Mouse (Mus musculus) hindbrain, embryonic 16.5 days (tissue): Measurements from ENCODE around the gene Olfr796. TPM values are rescaled to one million over a fixed set of nuclear protein-coding genes. Genes with fewer than 3 reads are reported as not detected.

Source experiments
- ATAC-seq: fragments of 200-750 bp; cut with Nextera tagmentation; 2 replicates; pipeline ENCODE4 v1.8.0; 2017; ENCODE audit warnings: moderate TSS enrichment, moderate library complexity
- H3K27ac ChIP-seq: fragments of 300-500 bp; sonication (generic); 2 replicates; pipeline ENCODE4 v1.5.1; 2014; ENCODE audit warnings: low read depth, mild to moderate bottlenecking, control low read depth, low read length, moderate library complexity
- H3K27me3 ChIP-seq: fragments of 300-500 bp; sonication (generic); replicated peaks from 2 replicates; pipeline ENCODE4 v1.6.1; 2014; ENCODE audit warnings: low read length; ENCODE audit not compliant: control insufficient read depth, insufficient read depth
- H3K36me3 ChIP-seq: fragments of 300-500 bp; sonication (generic); 2 replicates; pipeline ENCODE4 v1.6.1; 2014; ENCODE audit warnings: mild to moderate bottlenecking, low read length, moderate library complexity, mixed read lengths; ENCODE audit not compliant: control insufficient read depth, insufficient read depth
- H3K4me1 ChIP-seq: fragments of 300-500 bp; sonication (generic); 2 replicates; pipeline ENCODE4 v1.6.1; 2014; ENCODE audit warnings: low read depth, low read length; ENCODE audit not compliant: control insufficient read depth, insufficient read depth
- H3K4me2 ChIP-seq: fragments of 300-500 bp; sonication (generic); 2 replicates; pipeline ENCODE4 v1.6.1; 2014; ENCODE audit warnings: mild to moderate bottlenecking, low read length, control low read depth, moderate library complexity
- H3K4me3 ChIP-seq: fragments of 300-500 bp; sonication (generic); 2 replicates; pipeline ENCODE4 v1.5.1; 2014; ENCODE audit warnings: mild to moderate bottlenecking, low read length, control low read depth, moderate library complexity
- H3K9ac ChIP-seq: fragments of 300-500 bp; sonication (generic); 2 replicates; pipeline ENCODE4 v1.6.1; 2014; ENCODE audit warnings: low read depth, mild to moderate bottlenecking, control low read depth, low read length, moderate library complexity
- H3K9me3 ChIP-seq: fragments of 300-500 bp; sonication (generic); 2 replicates; pipeline ENCODE4 v1.6.1; 2014; ENCODE audit warnings: mild to moderate bottlenecking, low read length, moderate library complexity; ENCODE audit not compliant: control insufficient read depth
- WGBS: fragments of 180-500 bp; shearing (Covaris S2); extraction: QIAGEN DNeasy Blood & Tissue Kit; methylation state at CpG from one replicate; pipeline ENCODE4 v1.1.7; 2014; 5-methylcytosine and 5-hydroxymethylcytosine counted together
- polyA plus RNA-seq: library from polyadenylated mRNA; unstranded; fragments of >200 nt; fragmentation: Nextera tagmentation; extraction: Ambion mirVana; gene quantifications from 2 replicates; pipeline ENCODE4 v1.2.1, GENCODE M21; 2015

The Olfr796 gene
- polyA plus RNA-seq = not detected in 2 replicates

DNA sequence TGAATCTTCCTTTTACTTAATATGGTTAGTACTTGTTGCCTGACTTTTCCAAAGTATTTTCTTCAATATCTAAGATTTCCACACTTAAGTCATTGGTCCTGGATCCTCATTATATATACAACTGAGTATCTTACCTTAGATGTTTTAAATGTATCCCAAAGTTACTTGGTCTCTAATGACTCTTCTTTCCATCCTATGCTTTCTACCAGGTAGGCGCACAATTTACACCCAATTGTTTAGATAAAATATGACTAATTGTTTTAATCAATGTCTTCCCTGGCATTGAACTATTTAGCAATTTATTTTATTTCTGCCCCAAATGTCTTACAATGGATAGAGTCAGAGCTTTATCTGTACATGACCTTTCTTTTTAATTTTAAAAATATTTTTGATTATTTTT, at the start of gene Olfr796:
Gene Olfr796, minus strand, starts transcription at position 101 of the 400 bp plus-strand sequence.
- ATAC-seq = no peak
- H3K9me3 ChIP-seq = no peaks in the 10 kb centered on the region

DNA sequence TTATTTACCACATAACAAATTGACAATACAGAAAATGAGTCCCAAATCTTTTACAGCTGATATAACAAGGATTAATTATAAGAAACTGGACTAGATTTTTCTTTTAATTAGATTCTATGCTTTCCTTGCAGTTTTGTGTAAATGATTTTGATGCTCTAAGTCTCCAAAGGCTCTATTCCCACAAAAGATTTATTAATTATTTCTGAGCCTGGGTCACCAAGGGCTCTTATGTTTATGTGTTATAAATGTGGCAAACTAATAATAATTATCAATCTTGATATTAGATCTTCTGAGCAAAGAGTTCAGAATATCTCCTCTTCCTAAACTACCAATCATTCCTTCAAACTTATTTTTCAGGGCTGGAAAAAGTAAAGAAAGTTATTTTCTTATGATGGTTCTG, 45.0 kb upstream of the Olfr796 start, which contains the start of gene Olfr800:
Gene Olfr800, plus strand, starts transcription at position 301 of the 400 bp plus-strand sequence.
- no peaks in the 10 kb centered on the region for H3K27me3 ChIP-seq
- H3K9me3 ChIP-seq = no peaks in the 10 kb centered on the region
- no peak within 1 kb of the TSS for H3K27ac ChIP-seq
- no peak within 1 kb of the TSS for H3K9ac ChIP-seq
- ATAC-seq = no peak
- H3K36me3 ChIP-seq = no peaks in the 10 kb centered on the region
- no peaks in the 10 kb centered on the region for H3K4me1 ChIP-seq
- H3K4me3 ChIP-seq = no peak within 1 kb of the TSS
- no peak within 1 kb of the TSS for H3K4me2 ChIP-seq

More for the DNA sequence above, at the start of gene Olfr796:
- Histone ChIP-seq H3K27me3 (no peaks in the 10 kb centered on the region), H3K4me3 (no peak within 1 kb of the TSS), H3K27ac (no peak within 1 kb of the TSS), H3K4me2 (no peak within 1 kb of the TSS), H3K36me3 (no peaks in the 10 kb centered on the region), H3K9ac (no peak within 1 kb of the TSS), H3K4me1 (no peaks in the 10 kb centered on the region)
- 98% methylated on average over 1 of the region's 1 CpGs for WGBS

DNA sequence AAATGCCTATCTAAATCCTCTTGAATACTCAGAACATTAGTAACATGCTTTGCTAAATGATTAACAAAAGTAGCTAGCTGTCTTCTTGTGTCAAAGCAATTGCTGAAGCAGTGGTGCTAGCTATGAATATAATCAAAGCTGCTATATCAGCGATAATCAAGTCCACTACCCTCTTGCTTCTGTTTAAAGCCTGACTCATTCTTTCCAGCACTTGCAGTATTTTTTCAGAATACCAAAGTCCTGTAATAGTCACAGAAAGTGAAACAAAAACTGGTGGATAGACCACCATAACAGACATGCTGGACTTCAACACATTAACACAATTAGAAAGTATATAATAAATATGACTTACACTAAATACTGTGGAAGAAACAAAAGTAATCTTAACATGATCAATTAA, 39.4 kb upstream of the Olfr796 start:
- H3K27me3 ChIP-seq = no peaks in the 10 kb centered on the region
- no peak overlapping the region for H3K27ac ChIP-seq
- no peak overlapping the region for H3K4me3 ChIP-seq
- H3K4me2 ChIP-seq = no peak overlapping the region
- WGBS = 94% methylated on average over 1 of the region's 1 CpGs
- H3K4me1 ChIP-seq = no peaks in the 10 kb centered on the region
- no peaks in the 10 kb centered on the region for H3K9me3 ChIP-seq
- no peak for ATAC-seq
- H3K36me3 ChIP-seq = no peaks in the 10 kb centered on the region
- no peak overlapping the region for H3K9ac ChIP-seq

DNA sequence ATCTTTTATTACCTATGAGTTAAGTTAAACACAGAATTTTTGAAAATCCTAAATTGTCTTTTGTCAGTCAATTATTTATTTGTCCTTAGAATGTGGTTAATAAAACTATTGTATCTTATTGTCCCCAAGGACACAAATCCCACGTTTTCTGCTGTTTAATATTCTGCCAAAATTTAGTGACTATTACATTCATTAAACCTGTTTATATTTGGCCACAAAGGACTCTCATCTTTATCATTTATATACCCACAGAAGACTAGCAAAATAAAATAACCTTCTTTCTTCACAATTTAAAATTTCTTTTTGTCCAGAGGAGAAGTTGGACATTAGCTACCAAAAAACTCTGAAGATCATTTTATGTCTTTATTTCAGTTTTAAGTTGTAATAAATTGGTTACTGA, 24.8 kb upstream of the Olfr796 start, which contains the start of gene Olfr799:
Gene Olfr799, plus strand, starts transcription at position 301 of the 400 bp plus-strand sequence.
- no peak for ATAC-seq
- H3K4me2 ChIP-seq = no peak within 1 kb of the TSS
- WGBS = 30% methylated on average over 1 of the region's 1 CpGs

DNA sequence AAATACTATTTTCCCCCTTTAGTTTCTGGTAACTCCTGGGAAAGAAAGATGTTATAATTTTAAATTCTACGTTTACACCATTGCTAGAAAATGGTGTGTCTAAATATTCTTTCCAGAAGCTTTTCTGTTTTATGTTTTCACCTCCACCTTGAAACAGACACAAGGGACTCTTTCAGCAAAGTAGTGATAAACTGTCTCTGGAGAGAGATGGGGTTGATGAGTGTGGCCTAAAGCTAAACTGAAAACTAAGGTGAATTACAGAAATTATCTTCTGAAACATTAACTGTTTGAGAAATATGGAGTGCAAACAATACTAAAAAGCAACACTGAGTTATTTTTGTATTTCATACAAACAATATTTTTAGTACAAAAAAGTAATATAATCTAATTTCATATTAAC, 15.5 kb upstream of the Olfr796 start, which contains the start of gene Olfr798:
Gene Olfr798, minus strand, starts transcription at position 101 of the 400 bp plus-strand sequence.
- 83% methylated on average over 1 of the region's 1 CpGs for WGBS
- ATAC-seq = no peak
- no peak within 1 kb of the TSS for H3K4me2 ChIP-seq
- no peak within 1 kb of the TSS for H3K27ac ChIP-seq
- H3K36me3 ChIP-seq = no peaks in the 10 kb centered on the region
- no peak within 1 kb of the TSS for H3K9ac ChIP-seq
- no peaks in the 10 kb centered on the region for H3K4me1 ChIP-seq
- no peaks in the 10 kb centered on the region for H3K27me3 ChIP-seq
- no peak within 1 kb of the TSS for H3K4me3 ChIP-seq
- H3K9me3 ChIP-seq = no peaks in the 10 kb centered on the region

More for the DNA sequence above, 24.8 kb upstream of the Olfr796 start, which contains the start of gene Olfr799:
- Histone ChIP-seq H3K9ac (no peak within 1 kb of the TSS), H3K36me3 (no peaks in the 10 kb centered on the region), H3K27ac (no peak within 1 kb of the TSS), H3K9me3 (no peaks in the 10 kb centered on the region), H3K27me3 (no peaks in the 10 kb centered on the region), H3K4me3 (no peak within 1 kb of the TSS), H3K4me1 (no peaks in the 10 kb centered on the region)

DNA sequence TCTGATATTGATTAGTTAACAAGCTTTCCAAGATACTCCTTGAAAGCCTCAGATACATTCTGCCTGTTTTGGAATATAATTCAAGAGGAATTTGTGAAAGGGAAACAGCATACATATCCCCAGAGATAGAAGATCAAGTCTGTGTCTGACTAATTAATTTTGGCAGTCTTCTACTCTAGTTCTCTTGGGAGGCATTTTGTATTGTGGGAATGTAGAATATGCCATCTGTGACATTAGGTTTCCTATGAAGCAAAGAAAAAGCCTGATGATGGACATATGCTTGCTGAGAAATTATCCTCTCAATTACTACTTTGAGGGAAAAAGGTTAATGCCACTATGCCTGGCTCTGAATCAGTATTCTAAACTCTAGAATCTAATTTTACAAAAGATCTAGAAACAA, 10.9 kb upstream of the Olfr796 start:
- Histone ChIP-seq H3K27ac (no peak overlapping the region), H3K27me3 (no peaks in the 10 kb centered on the region), H3K9me3 (no peaks in the 10 kb centered on the region), H3K36me3 (no peaks in the 10 kb centered on the region), H3K9ac (no peak overlapping the region), H3K4me1 (no peaks in the 10 kb centered on the region), H3K4me3 (no peak overlapping the region), H3K4me2 (no peak overlapping the region)
- ATAC-seq = no peak

DNA sequence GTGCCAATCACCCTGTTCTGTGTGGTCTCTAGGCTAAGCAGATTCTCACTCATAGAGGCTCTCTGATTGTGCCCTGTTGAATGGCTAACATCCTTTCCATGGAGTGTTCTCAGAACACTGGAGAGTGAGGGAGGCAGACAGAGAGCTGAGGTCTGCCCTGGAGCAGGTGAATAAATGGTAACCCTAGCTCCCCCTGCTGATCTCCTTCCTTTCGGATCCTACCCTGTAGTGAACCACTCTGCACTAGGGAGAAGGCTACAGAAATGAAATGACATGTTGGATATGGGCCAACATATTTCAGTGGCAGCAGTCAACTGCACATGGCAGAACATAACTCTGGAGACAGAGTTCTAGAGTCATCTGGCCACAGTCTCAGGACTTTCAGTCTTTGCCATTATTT, 9.4 kb upstream of the Olfr796 start:
- H3K9ac ChIP-seq = no peak overlapping the region
- no peak overlapping the region for H3K27ac ChIP-seq
- H3K4me1 ChIP-seq = no peaks in the 10 kb centered on the region
- WGBS = 6% methylated on average over 1 of the region's 1 CpGs
- H3K36me3 ChIP-seq = no peaks in the 10 kb centered on the region
- no peak overlapping the region for H3K4me2 ChIP-seq
- H3K9me3 ChIP-seq = no peaks in the 10 kb centered on the region
- H3K4me3 ChIP-seq = no peak overlapping the region
- ATAC-seq = peak; percentile 67
- no peaks in the 10 kb centered on the region for H3K27me3 ChIP-seq

DNA sequence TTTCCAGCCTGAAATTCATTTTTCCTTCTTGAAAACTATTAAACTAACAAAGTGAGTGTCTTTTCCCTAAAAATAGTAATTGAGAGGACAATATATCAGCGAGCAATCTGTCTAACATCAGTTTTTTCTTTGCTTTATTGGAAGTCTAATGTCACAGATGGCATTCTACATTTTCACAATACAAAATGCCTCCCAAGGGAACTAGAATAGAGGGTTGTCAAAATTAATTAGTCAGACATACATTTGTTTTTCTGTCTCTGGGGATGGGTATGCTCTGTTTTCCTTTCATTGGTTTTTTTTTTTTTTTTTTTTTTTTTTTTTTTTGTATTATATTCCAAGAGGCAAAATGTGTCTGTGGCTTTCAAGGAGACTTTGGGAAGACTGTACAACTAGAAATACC, 35.3 kb downstream of the Olfr796 start:
- H3K27ac ChIP-seq = no peak overlapping the region

DNA sequence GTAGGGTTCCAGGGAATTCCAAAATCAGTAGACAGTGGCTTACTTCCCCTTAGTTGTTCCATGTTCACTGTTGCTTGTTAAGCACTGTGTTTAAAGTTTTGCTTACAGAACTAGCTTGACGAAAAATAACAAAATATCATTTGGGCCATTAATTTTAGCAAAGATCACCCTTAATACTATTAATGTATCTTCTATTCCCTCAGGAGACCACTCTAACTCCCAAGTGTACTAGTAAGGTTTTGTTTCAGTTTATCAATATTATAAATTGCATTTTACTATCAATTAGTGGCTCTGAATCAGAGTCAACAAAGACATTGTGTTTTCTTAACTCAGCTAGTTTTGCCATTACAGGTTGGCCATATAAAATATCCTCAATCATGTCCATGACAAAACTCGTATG, 45.0 kb downstream of the Olfr796 start, which contains the start of gene Olfr794:
Gene Olfr794, plus strand, starts transcription at position 301 of the 400 bp plus-strand sequence.
- Histone ChIP-seq H3K36me3 (no peaks in the 10 kb centered on the region), H3K4me3 (no peak within 1 kb of the TSS), H3K9ac (no peak within 1 kb of the TSS), H3K27ac (no peak within 1 kb of the TSS), H3K27me3 (no peaks in the 10 kb centered on the region), H3K4me2 (no peak within 1 kb of the TSS), H3K9me3 (no peaks in the 10 kb centered on the region), H3K4me1 (no peaks in the 10 kb centered on the region)
- no peak for ATAC-seq
- 85% methylated on average over 2 of the region's 2 CpGs for WGBS

More for the DNA sequence above, 35.3 kb downstream of the Olfr796 start:
- H3K27me3 ChIP-seq = no peaks in the 10 kb centered on the region
- no peaks in the 10 kb centered on the region for H3K4me1 ChIP-seq
- no peak overlapping the region for H3K9ac ChIP-seq
- no peak for ATAC-seq
- WGBS = 45% methylated on average over 1 of the region's 1 CpGs
- H3K9me3 ChIP-seq = no peaks in the 10 kb centered on the region
- H3K36me3 ChIP-seq = no peaks in the 10 kb centered on the region
- no peak overlapping the region for H3K4me2 ChIP-seq
- no peak overlapping the region for H3K4me3 ChIP-seq
